Mouse (Mus musculus): Measurements from ENCODE around the gene Plcxd2.

The Plcxd2 gene

DNA sequence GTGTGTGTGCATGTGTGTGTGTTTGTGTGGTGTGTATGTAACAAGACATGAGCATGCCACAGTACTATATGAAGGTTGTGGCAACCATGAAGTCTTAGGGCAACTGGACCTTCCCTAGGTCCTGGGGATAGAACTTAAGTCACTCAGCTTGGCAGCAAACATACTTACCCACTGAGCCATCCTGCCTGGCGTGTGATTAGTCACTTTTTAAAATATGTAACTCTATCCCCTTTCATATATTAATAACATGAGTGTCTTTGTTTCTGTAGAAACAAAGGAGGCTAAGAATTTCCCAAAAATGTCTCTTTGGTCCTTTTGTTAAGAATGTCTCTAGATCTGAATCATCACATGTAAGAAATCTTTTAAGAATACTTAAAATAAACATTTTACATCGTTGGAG lies 72.6 kb downstream of the Plcxd2 start:
- no peak for DNase-seq (ENCODE audit: low spot score)

DNA sequence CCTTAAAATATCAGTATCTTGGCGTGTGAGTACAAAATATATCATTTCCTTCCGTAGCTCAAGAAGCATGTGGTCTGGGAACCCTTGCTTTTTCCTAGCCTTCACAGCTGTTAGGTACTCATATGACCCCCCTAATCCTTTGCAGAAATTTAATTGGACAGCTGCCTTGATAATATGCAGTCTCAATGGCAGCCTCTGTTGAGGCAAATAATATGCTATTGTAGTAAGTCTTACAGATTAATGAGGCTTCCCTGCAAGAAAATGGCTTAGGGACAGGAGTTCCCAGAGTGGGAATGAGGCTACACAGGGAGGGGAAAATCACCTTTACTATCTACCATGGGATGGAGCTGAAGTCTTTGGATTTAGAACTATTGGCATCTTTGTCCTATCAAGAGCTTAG lies 73.5 kb downstream of the Plcxd2 start:
- DNase-seq (ENCODE audit: low spot score): no peak

DNA sequence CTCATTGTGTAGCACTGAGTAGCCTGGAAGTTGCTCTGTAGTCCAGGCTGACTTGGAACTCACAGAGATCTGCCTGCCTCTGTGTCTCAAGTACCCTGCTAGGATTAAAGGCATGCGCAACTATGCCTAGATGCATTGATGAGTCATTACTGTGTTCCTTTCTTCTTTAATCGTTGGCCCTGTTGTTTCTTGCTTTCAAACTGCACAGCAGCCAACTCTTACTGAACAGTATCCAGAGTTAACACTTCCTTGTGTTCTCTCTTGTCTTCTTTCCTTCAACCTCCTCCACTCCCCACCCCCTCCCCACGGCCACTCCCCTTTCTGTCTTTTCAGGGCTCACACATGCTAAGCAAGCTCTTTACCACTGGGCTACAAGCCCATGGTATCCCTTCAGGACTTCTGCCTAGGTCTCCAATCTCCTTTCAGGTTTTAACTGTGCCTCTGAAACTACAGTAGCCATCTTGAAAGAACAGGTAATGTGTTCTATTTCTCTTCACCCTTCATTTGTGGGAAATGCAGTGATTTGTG lies 74.0 kb downstream of the Plcxd2 start:
- no peak for DNase-seq (ENCODE audit: low spot score)

DNA sequence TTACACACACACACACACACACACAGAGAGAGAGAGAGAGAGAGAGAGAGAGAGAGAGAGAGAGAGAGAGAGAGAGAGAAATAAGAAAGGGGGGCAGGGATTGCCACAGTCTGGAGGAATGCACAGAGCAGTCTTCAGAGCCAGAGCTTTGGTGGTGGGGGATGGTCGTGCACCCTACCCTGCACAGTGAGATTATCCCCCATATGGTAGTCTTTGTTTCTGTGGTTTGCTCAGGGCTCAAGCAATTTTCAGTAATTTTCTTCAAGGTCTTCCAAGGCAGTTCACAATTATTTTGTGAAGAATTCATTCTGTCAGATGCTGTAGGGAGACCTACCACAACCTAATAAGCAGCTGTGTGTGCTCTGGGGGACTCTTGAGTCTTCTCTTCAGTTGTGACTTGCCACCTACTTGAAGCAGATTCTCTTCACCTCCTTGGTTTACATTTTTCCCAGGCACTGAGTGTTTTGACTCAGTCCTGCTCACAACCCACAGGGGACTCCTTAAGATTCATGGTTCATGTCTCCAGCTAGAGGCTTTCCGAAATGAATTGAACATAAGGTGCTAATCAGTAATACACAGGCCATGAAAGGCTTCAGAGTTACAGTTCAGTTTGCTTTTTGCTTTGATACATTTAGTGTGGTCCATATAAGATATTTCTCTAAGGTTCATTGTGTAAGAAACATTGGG lies 75.2 kb downstream of the Plcxd2 start:
- no peak for DNase-seq (ENCODE audit: low spot score)

DNA sequence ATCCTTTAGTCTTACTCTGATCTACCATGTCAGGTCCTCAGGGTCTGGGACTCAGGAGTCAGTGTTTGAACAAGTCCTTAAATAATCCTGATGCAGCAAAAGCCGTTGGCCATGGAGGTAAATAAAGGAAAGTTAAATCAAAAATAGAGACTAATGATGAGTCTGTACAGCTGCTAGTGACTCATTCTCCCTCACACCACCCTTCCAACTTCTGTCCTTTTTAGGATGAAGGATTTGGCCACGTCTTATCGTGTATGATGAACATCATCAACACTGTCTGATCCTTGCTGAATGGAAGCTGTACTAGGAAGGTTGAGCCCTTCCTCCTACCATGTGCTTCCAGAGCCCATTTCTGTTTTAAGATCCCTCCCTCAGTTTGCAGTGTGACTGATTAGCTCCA lies 79.7 kb downstream of the Plcxd2 start:
- no peak for DNase-seq (ENCODE audit: low spot score)

DNA sequence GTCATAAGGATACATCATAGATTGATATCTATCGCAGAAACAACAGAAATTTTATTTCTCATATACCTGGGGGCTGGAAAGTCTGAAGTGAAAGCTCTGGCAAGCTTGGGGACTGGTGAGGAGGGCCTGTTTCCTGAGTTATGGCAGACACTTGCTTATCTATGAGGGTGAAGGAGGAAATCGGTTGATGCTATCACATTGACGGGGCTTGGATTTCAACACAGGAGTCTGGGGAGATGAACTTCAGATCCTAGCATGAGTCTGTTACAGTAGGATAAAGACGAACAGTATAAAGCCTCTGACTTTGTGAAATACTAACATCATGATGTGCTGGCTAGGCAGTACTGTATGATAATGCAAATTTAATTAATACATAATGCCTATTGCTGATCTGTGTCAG lies 81.9 kb downstream of the Plcxd2 start:
- no peak for DNase-seq (ENCODE audit: low spot score)

DNA sequence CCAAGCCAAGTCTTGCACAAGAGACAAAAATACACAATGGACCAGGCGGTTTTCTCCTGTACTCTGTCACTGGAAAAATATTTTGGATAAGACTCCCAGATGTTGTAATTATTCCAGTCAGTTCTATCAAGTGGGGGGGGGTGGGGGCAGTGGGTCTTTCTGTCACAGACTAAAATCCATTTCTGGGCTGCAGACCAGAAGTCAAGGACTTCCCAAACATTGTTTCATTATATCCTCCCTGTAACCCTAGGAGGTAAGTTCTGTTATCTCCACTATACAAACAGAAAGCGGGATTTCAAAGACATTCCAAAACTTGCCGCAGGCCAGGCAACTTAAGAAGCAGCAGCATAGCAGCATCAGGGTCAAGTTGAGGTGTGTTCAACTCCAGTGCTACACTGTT lies 82.4 kb downstream of the Plcxd2 start:
- no peak for DNase-seq (ENCODE audit: low spot score)

DNA sequence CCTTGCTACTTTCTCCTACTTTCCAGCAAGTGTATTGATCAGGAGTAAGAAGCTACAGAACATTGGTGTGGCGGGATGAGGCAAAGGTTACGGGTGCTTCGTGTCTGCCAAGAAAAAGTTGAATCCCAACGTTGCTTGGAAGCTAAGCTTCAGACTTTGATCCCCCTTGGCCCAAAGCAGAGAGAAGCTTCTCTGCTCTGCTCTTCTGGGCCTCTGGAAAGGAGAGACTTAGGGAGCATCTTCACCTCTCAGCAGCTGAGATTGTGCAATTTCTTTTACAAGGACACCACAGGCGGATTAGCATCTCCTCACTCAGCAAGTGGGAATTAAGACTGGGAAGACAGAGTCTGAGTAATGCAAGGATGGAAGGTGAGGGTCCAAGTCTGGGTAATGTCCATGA lies 83.1 kb downstream of the Plcxd2 start:
- DNase-seq (ENCODE audit: low spot score): no peak

DNA sequence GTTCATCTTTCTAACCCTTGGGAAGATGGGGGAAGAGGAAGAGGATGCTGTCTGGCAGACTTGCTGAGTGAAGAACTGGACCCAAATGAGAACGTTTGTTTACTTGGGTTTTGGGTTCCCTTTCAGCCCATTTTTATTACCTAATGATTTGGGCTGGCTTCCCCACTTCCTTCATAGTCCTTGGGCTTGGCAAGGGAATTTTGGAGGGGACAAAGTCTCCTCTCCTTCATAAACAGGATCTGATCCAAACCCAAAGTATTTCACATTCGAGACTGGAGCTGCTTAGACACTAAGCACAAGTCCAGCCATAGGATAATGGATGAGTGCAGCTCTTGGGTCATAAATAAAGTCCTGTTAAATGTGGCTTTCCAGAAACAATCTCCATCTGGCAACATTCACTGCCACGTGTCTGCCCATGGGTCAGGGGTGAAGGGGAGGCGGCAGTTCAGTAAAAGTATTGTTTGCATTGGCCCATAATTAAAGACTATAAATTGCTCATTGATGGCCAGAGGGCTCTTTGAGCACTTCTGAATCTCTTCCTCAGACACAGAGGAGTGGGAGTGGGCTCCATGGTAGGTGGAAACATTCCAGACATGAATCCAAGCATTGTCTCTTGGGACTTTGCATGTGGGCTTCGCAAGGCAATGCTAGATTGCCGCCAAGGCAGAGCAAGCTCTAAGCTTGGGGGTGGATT lies 86.1 kb downstream of the Plcxd2 start:
- no peak for DNase-seq (ENCODE audit: low spot score)

DNA sequence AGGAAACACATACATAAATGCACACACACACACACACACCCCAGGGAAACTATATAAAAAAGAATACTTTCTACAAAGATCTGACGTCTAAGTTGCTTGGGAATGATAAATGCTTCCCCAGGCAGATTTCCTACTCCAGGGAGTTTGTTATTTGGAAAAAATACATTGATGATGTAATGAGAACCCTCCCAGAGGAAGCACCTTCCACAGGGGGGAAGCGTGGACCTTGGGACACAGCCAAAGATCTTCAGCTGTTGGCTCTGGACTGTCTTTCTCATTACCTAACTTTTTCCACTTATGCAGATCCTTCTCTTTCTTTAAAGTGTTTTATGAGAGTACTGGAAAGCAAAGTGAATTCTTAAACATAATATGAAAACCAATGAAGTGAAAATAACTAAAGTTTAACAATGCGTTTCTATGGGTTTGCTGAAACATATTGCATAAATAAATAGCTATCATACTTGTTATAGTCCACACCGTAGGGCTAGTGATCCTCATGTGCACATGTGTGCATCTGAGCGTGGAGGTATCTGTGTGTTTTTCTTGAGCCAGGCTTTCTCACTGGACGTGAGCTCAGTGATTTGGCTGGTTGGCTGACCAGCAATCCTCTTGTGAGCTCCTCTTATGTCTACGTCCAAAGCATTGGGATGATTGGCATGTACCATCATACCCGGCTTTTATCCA lies 87.3 kb downstream of the Plcxd2 start:
- DNase-seq (ENCODE audit: low spot score): no peak

DNA sequence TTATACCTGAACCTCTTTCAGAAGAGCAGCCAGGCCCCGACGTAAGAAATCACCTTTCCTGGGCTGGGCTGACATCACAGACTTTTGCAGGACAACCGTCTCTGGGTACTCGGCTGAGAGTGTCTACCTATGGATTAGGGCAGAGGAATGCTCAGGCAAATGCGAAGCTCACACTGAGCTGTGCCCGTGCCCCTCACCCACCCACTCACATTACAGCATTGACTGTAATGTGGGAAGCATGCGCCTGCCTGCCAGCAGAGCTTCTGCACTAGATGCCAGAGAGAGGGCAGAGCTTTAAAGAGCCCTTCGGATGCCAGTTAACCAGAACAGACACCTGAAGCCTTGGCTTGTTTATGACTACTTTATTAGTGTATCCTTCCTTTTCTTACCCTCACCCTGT lies 90.4 kb downstream of the Plcxd2 start:
- no peak for DNase-seq (ENCODE audit: low spot score)
